Mouse (Mus musculus): ENCODE results near the gene Yars. TPM values are rescaled to one million over a fixed set of nuclear protein-coding genes. Genes with fewer than 3 reads are reported as not detected.

Gene Yars
- total and polyA plus RNA-seq, 2 experiments from 2014 or later: 56.0 to 102 TPM

- ATAC-seq: no peak
- Histone ChIP-seq H3K4me2 (ENCODE audit: low read depth, low read length) (no peak overlapping the region), H3K9me3 (ENCODE audit: low read length) (no peaks in the 10 kb centered on the region), H3K4me3 (ENCODE audit: low read length) (no peak overlapping the region), H3K27me3 (ENCODE audit: insufficient read depth, low read length) (no peaks in the 10 kb centered on the region), H3K4me1 (ENCODE audit: insufficient read depth, low read length) (peaks cover 9% of the 10 kb centered on the region; the same call in 1 of the 2 replicates), H3K36me3 (ENCODE audit: insufficient read depth, low read length) (peaks cover 57% of the 10 kb centered on the region), H3K9ac (replicated peaks; ENCODE audit: low read length) (no peak overlapping the region), H3K27ac (peak overlapping the region; percentile 41; the same call in 1 of the 2 replicates)
- DNase-seq (ENCODE audit: low spot score): no peak
- TF ChIP-seq CTCF (IDR thresholded peaks at IDR 0.05; ENCODE audit: low read depth): no peak
- WGBS: 52% methylated on average over 7 of the region's 7 CpGs
Measured at GRCm38 (mm10) chr4:129220376-129221089, 31.0 kb downstream of the Yars start.

GRCm38 (mm10) chr4:129221097-129222010, 31.8 kb downstream of the Yars start:
- no peak overlapping the region for H3K27ac ChIP-seq
- TF ChIP-seq CTCF (IDR thresholded peaks at IDR 0.05; ENCODE audit: low read depth): no peak
- H3K9ac ChIP-seq (replicated peaks; ENCODE audit: low read length): no peak overlapping the region
- no peak overlapping the region for H3K4me3 ChIP-seq (ENCODE audit: low read length)
- H3K4me2 ChIP-seq (ENCODE audit: low read depth, low read length): no peak overlapping the region
- no peaks in the 10 kb centered on the region for H3K27me3 ChIP-seq (ENCODE audit: insufficient read depth, low read length)
- DNase-seq (ENCODE audit: low spot score) (no peak), ATAC-seq (no peak)
- peaks cover 14% of the 10 kb centered on the region; the same call in 1 of the 2 replicates for H3K4me1 ChIP-seq (ENCODE audit: insufficient read depth, low read length)
- WGBS: 76% methylated on average over 23 of the region's 23 CpGs
- peaks cover 51% of the 10 kb centered on the region for H3K36me3 ChIP-seq (ENCODE audit: insufficient read depth, low read length)
- H3K9me3 ChIP-seq (ENCODE audit: low read length): no peaks in the 10 kb centered on the region

- Histone ChIP-seq H3K4me2 (ENCODE audit: low read depth, low read length) (no peak overlapping the region), H3K36me3 (ENCODE audit: insufficient read depth, low read length) (peaks cover 44% of the 10 kb centered on the region), H3K4me1 (ENCODE audit: insufficient read depth, low read length) (peaks cover 20% of the 10 kb centered on the region; the same call in 1 of the 2 replicates), H3K9ac (replicated peaks; ENCODE audit: low read length) (no peak overlapping the region), H3K27ac (no peak overlapping the region), H3K4me3 (ENCODE audit: low read length) (no peak overlapping the region), H3K27me3 (ENCODE audit: insufficient read depth, low read length) (no peaks in the 10 kb centered on the region), H3K9me3 (ENCODE audit: low read length) (no peaks in the 10 kb centered on the region)
- DNase-seq (ENCODE audit: low spot score) (no peak), ATAC-seq (no peak)
- 65% methylated on average over 31 of the region's 31 CpGs for WGBS
- TF ChIP-seq CTCF (IDR thresholded peaks at IDR 0.05; ENCODE audit: low read depth): no peak
Measured at GRCm38 (mm10) chr4:129222019-129222925, 32.7 kb downstream of the Yars start.

- H3K4me1 ChIP-seq (ENCODE audit: insufficient read depth, low read length): peaks cover 31% of the 10 kb centered on the region; the same call in 1 of the 2 replicates
- H3K4me3 ChIP-seq (ENCODE audit: low read length): peak overlapping the region; percentile 18
- ATAC-seq (peak; percentile 30; the same call in 1 of the 2 replicates), DNase-seq (ENCODE audit: low spot score) (peak; percentile 47)
- H3K27me3 ChIP-seq (ENCODE audit: insufficient read depth, low read length): no peaks in the 10 kb centered on the region
- H3K4me2 ChIP-seq (ENCODE audit: low read depth, low read length): peak overlapping the region; percentile 51
- peak overlapping the region; percentile 46 for H3K9ac ChIP-seq (replicated peaks; ENCODE audit: low read length)
- 20% methylated on average over 55 of the region's 55 CpGs for WGBS
- H3K36me3 ChIP-seq (ENCODE audit: insufficient read depth, low read length): peaks cover 31% of the 10 kb centered on the region
- H3K9me3 ChIP-seq (ENCODE audit: low read length): no peaks in the 10 kb centered on the region
- 0 out of 2 replicates have a peak overlapping the region, but pooled peaks have one; percentile 32 for H3K27ac ChIP-seq
- no peak for TF ChIP-seq CTCF (IDR thresholded peaks at IDR 0.05; ENCODE audit: low read depth)
Measured at GRCm38 (mm10) chr4:129223421-129224281, 34.1 kb downstream of the Yars start.

- DNase-seq (ENCODE audit: low spot score): no peak
- H3K9ac ChIP-seq (replicated peaks; ENCODE audit: low read length): no peak overlapping the region
- H3K4me3 ChIP-seq (ENCODE audit: low read length): no peak overlapping the region
- H3K27me3 ChIP-seq (ENCODE audit: insufficient read depth, low read length): no peaks in the 10 kb centered on the region
- 84% methylated on average over 12 of the region's 12 CpGs for WGBS
- H3K27ac ChIP-seq: peak overlapping the region; percentile 45; the same call in 1 of the 2 replicates
- H3K4me1 ChIP-seq (ENCODE audit: insufficient read depth, low read length): peaks cover 31% of the 10 kb centered on the region; the same call in 1 of the 2 replicates
- no peak for ATAC-seq
- H3K36me3 ChIP-seq (ENCODE audit: insufficient read depth, low read length): peaks cover 19% of the 10 kb centered on the region; the same call in 1 of the 2 replicates
- no peak for TF ChIP-seq CTCF (IDR thresholded peaks at IDR 0.05; ENCODE audit: low read depth)
- peak overlapping the region; percentile 61 for H3K4me2 ChIP-seq (ENCODE audit: low read depth, low read length)
- no peaks in the 10 kb centered on the region for H3K9me3 ChIP-seq (ENCODE audit: low read length)
Measured at GRCm38 (mm10) chr4:129225315-129225714, 35.8 kb downstream of the Yars start.

All from hindbrain, postnatal 0 days (tissue).